Mouse (Mus musculus) left cerebral cortex, adult 2 months (tissue): ENCODE measurements around the gene Foxc1. TPM values are rescaled to one million over a fixed set of nuclear protein-coding genes. Genes with fewer than 3 reads are reported as not detected.

Experiments
- DNase-seq, 2 experiments: peaks; one replicate each; pipeline ENCODE4 v3.0.0; 2021 to 2022; ENCODE audit warnings: low spot score in 2 of 2, mixed read lengths in 1 of 2; ENCODE audit errors: extremely low spot score in 1 of 2
- H3K27ac ChIP-seq: fragments of 200-600 bp; 2 replicates; pipeline ENCODE4 v1.8.1; 2022
- H3K4me3 ChIP-seq: fragments of 200-600 bp; 2 replicates; pipeline ENCODE4 v1.8.1; 2022
- CTCF ChIP-seq: fragments of 200-600 bp; IDR thresholded peaks from 2 replicates; pipeline ENCODE4 v1.8.1; 2022; ENCODE audit warnings: antibody characterized with exemption, mild to moderate bottlenecking, moderate library complexity
- intact Hi-C: fragments of 180-260 bp; cut with DNase I; formaldehyde crosslinking; loops from one replicate; pipeline ENCODE4 v1.15.1; 2025
- long read RNA-seq, 2 experiments: library from polyadenylated mRNA; stranded (forward); transcript quantifications; one replicate each; pipeline ENCODE4 v2.0.0; 2021; ENCODE audit warnings: borderline mapping rate in 2 of 2
- total RNA-seq, 2 experiments: library from RNA; stranded (reverse); gene quantifications; 2 replicates each; pipeline ENCODE4 v1.2.3; 2021

Foxc1 gene
- 1 to 10 TPM; 4.8 to 6.1 TPM for total RNA-seq
- long read RNA-seq, experiment 1, full-length matches to known transcripts, result 18 of 18 reads
- long read RNA-seq, experiment 1, partial matches to known transcripts, result 0 of 18 reads
- long read RNA-seq, experiment 1, other reads (novel, unspliced or antisense), result 0 of 18 reads
- long read RNA-seq, experiment 2, full-length matches to known transcripts, result 12 of 12 reads
- long read RNA-seq, experiment 2, partial matches to known transcripts, result 0 of 12 reads
- long read RNA-seq, experiment 2, other reads (novel, unspliced or antisense), result 0 of 12 reads

DNA sequence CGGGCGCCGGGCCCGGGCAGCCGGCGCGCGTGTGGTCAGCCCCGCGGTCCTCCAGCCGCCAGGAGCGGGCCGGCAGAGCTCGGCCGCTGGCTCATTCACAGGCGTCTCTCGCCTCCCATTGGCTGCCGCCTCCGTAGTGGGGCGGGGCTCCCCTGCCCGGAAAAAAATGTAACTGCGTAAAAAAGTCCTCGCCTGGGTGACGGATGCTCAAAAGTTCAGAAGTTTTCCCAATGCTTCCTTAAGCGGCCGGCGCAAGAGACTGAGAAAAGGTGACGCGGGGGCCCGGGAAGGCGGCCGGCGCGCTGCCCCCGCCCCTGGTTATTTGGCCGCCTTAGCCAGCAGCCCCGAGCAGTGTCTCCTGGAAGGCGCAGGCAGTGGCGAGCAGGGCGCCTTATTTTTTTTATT is at the start of gene Foxc1:
TSS of gene Foxc1 (plus strand) at position 206 of the 405 bp plus-strand sequence.
- TF ChIP-seq CTCF, result peak; percentile 11
- Histone ChIP-seq H3K4me3 (peak within 1 kb of the TSS; percentile 44), H3K27ac (peak within 1 kb of the TSS; percentile 36)
- DNase-seq, result peak; percentile 60 to 63
- intact Hi-C loops, result no loop called here

DNA sequence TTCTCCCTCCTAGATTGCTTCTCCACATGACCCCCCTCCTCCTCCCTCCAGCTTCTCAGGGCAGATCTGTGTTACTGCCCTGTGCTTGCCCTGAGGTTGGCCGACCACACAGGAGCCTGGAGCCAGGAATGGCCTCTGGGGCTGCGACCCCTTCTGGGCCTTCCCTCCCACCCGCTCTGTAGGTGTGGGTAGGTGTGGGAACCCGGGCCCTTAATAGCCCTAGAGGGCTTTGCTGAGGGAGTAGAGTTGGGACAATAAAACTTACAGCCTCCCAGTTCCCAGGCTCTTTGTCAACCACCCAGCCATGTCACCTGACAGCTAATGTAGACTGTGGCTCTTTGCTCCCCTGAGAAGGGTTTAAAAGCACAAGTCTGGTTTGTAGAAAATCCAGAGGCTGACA is 46.0 kb upstream of the Foxc1 start:
- no peak for TF ChIP-seq CTCF
- Histone ChIP-seq H3K27ac (no peak overlapping the region), H3K4me3 (no peak overlapping the region)
- intact Hi-C loops, result no loop called here
- DNase-seq, result no peak

DNA sequence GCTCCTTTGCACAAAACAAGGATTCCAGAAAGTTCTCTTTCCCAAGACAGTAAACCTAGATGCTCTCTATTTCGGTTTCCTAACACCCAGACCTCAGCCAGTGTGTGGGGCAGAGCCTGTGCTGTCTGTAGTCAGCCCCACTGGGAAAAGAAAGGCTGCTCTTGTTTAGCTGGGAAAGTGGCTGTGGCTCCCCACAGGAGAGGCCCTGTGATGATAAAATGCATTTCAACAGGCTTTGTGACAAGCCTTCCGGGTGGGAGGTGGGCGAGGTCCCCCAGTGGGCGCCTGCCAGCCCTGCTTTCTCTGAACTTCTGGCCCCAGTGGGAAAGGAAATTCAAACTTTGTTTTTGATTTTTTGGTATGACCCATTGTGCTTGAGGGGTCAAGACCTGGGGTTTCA is 45.4 kb upstream of the Foxc1 start:
- no peak for DNase-seq
- no peak overlapping the region for H3K4me3 ChIP-seq
- TF ChIP-seq CTCF, result no peak
- no peak overlapping the region for H3K27ac ChIP-seq
- intact Hi-C loops, result no loop called here

DNA sequence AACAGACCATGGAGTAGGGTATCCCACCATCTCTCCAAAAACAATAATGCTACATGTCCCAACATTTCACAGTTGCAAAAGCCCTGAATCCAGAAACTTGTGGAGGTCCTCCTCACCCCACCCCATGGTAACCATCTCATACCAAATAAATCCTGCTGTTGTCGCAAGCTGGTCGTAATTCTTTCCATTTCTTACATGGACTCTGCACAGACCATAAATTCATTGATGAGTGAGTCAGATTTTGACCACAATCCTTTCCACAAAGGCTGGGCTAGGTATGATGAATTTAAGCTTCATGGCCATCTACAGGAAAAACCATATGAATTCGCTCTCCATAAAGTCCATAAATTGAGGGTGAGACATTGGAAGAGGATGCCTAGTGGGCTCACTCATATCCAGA is 42.0 kb upstream of the Foxc1 start:
- intact Hi-C loops, result no loop called here
- no peak overlapping the region for H3K4me3 ChIP-seq
- H3K27ac ChIP-seq, result no peak overlapping the region
- no peak for TF ChIP-seq CTCF
- no peak for DNase-seq

DNA sequence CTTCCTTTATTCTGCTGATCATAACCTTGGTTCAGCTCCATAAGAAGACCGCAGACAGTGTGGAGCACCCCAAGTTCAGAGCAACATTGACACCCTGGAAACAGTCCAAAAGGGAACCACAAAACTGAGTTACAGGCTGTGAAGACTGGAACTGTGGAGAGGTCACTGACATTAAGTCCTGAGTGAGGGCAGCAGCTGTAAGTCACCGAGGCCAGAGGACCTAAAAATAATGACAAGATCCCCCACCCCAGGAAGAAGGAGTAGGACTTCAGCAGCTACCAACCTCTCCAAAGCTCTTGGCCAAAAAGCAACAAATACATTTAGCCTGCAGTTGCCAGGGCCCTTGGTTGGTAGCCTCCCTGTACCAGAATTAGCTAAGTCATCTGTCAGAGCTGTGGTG is 40.9 kb upstream of the Foxc1 start:
- no peak overlapping the region for H3K4me3 ChIP-seq
- no peak overlapping the region for H3K27ac ChIP-seq
- no peak for DNase-seq
- intact Hi-C loops, result no loop called here
- no peak for TF ChIP-seq CTCF

DNA sequence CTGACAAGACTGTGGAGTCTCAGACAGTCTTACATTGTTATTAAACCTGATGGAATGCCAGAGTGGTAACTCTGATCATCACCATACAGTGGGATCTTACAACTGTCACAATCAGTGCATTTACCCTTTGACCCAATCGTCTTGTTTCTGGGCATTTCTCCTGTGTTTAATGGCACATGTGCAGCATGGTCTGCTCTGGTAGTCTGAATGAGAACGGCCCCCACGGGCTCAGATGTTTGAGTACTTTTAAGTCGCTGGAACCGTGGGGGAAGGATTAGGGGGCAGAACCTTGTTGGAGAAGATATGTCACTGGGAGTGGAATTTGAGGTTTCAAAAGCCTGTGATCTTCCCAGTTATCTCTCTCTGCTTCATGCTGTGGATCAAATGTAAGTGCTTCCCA is 33.6 kb upstream of the Foxc1 start:
- Histone ChIP-seq H3K4me3 (no peak overlapping the region), H3K27ac (no peak overlapping the region)
- intact Hi-C loops, result no loop called here
- no peak for DNase-seq
- no peak for TF ChIP-seq CTCF

DNA sequence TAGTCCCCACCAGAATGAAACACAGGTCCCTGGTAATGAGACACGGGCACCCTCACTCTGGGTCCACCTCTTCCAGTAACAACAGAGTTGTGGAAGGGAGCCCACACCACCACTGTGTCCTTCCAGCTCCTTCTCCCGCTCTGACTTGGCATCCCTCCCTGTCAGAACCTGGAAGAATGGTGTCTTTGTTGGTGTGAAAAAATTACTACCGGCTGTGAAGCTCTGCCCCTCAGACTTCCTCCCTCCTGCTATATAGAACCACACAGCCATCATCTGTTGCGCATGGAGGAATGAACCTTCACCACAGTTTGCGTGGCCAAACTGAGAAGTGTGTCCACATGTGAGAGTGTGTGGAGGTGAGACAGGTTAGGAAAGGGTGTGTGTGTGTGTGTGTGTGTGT is 30.7 kb upstream of the Foxc1 start:
- intact Hi-C loops, result no loop called here
- no peak for TF ChIP-seq CTCF
- no peak for DNase-seq
- Histone ChIP-seq H3K4me3 (no peak overlapping the region), H3K27ac (no peak overlapping the region)

DNA sequence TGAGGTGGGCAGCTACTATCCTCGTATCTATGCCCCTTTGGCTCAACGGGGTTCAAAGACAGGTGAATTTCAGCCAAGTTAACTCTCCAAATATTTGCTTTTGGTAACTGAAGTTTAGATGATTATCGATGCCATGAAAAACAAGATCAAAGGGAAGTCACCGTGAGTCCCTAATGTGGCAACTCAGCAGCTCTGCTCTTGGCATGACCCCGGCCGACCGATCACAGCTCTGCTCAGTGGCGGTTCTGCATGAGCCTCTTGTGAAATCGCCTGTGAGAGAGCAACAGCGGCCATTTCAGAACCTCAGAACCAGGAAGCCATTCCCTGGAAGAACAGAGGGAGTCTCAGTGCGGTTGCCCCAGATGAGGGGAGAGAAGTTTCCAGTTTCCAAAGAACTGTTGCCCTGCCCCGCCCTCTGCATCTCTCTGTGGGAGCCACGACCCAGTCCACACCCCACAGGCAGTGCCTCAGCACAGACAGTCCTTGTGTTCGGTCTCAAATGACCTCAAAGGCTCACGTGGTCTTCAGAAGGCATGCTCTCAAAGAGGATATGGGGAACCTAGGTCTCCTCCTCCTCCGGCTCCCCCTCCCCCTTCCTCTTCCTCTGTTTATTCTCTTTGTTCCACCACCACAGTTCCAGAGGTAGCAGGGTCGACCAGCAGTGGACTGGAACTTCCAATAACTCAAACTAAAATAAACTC is 27.0 kb upstream of the Foxc1 start:
- no peak overlapping the region for H3K4me3 ChIP-seq
- intact Hi-C loops, result no loop called here
- DNase-seq, result no peak
- TF ChIP-seq CTCF, result no peak
- H3K27ac ChIP-seq, result no peak overlapping the region

DNA sequence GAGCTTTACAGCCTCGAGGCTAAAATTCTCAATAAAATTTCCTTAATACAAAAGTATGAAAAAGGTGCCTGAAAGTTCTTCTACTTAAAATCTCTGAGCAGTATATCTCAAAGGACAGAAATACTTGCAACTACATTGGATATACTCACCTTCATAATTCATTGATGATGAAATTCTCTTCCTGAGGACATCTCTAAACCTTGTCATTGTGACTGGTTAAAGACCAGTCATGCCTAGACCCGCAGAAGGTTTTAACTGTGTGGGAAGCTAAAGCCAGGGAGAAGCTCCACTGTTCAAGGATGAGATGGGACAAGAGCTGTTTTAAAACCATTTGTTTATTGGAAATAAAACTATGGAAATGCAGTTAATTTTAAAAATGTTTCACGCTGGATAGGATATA is 26.1 kb upstream of the Foxc1 start:
- intact Hi-C loops, result no loop called here
- no peak overlapping the region for H3K4me3 ChIP-seq
- no peak for DNase-seq
- TF ChIP-seq CTCF, result no peak
- no peak overlapping the region for H3K27ac ChIP-seq

DNA sequence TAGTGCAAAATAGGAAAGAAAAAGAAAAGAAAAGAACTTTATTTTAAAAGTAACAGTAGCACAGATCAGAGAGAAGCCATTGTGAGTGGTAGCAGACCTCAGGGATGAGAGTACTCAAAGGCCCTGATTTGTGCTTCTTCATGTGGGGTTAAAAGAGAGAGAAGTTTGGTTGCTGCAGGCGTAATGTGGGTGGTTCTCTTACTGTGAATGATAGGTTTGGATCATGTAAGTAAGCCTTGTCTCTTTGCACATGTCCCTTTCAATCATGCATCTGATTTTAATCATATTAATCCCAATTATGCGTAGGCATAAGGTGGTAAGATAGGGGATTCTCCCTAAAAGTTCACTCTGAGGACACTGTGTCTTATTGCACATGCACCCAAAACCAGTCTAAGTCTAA is 24.4 kb upstream of the Foxc1 start:
- DNase-seq, result no peak
- intact Hi-C loops, result no loop called here
- no peak for TF ChIP-seq CTCF
- H3K27ac ChIP-seq, result no peak overlapping the region
- H3K4me3 ChIP-seq, result no peak overlapping the region

DNA sequence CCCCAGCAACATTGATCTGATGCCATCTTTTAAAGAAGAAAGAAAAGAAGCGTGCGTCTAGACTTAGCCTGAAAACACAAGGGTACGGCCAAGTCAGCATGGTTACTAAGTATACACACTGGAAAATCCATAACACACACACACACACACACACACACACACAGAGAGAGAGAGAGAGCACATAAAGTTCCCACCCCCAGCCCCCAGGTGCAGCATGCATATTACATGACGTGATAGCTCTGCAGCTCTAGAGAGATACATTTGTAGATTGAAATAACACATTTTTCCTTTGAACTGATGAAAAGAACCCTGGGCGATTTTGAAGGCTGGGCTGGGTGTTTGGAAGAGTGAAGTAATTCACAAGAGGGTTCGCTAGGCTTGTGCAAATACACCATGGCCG is 21.7 kb upstream of the Foxc1 start:
- intact Hi-C loops, result no loop called here
- TF ChIP-seq CTCF, result no peak
- H3K27ac ChIP-seq, result no peak overlapping the region
- H3K4me3 ChIP-seq, result no peak overlapping the region
- no peak for DNase-seq

DNA sequence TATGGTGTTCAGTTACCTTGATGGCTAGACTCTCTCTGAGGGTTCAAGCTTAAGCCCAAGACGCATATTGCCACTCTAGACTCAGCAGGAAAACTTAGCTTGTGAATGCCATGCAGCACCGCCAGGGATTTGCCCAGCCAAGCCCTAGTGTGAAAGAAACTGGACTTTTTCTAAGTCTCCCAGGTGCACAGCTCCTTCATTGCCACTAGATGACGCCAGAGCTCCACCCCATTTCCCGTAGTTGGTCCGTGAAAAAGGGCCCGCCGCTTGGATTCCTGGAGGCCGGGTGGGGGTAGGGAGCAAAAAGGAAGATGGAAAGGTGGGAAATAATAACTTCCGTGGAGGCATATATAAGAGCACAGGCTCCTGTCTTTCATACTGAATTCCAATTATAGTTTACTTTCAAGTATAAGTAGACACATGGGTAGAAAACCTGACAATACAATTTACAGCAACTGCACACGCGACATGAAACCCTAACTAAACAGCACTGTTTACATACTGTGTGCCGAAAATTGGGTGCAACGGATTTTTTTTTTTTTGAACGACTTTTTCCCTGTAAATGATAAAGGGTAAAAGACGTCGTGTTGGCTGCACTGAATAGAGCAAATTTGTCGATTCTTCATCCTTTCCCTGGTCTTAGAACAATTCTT is 13.8 kb upstream of the Foxc1 start:
- TF ChIP-seq CTCF, result peak; percentile 100
- no peak overlapping the region for H3K27ac ChIP-seq
- peak; percentile 35 to 57 for DNase-seq
- intact Hi-C loops, result loop anchor here (1.0 to 5.0 kb wide), 5 partner anchors 505 to 1005 kb away; no protein-coding TSS in a partner anchor
- peak overlapping the region; percentile 22; the same call in 1 of the 2 replicates for H3K4me3 ChIP-seq
